Mouse (Mus musculus) G1E-ER4 (cell line): Measurements from ENCODE around the gene Xbp1. TPM values are rescaled to one million over a fixed set of nuclear protein-coding genes. Genes with fewer than 3 reads are reported as not detected.
A peak's percentile ranks its signal among the peaks of the same experiment; 100 is the strongest.

Source experiments
- GATA1 ChIP-seq: IDR thresholded peaks from one replicate; pipeline ENCODE4 v1.8.0; 2012; ENCODE audit warnings: low read length, inconsistent platforms
- polyA plus RNA-seq: library from polyadenylated mRNA; stranded (reverse); fragments of >175 nt; gene quantifications from 2 replicates; pipeline ENCODE4 v1.2.3, GENCODE M21; 2012

Gene Xbp1
- polyA plus RNA-seq, 1 experiment: 35.3 TPM

DNA sequence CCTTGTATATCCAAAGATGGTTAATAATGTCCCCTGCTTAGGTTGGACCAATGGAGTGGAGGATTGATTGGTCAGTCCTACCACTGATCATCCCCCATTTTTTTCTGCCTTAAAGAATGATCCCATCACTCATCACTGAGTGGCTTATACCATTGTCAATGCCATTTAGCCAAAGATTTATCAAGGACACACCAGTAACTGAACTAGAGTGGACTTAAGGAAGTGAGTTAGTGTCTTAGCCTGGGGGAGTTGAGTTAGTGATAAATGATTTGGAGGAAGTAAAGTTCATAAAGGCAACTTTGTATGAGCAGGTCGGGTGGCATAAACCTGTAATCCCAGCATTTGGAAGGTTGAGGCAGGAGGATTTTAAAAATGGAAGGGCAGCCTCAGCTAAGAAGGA lies 22.8 kb downstream of the Xbp1 start:
- no peak for TF ChIP-seq GATA1

GRCm38 (mm10) chr11:5545457-5545856 lies 25.0 kb downstream of the Xbp1 start:
- no peak for TF ChIP-seq GATA1

- no peak for TF ChIP-seq GATA1
These were observed 26.2 kb downstream of the Xbp1 start for GRCm38 (mm10) chr11:5546693-5547092.

DNA sequence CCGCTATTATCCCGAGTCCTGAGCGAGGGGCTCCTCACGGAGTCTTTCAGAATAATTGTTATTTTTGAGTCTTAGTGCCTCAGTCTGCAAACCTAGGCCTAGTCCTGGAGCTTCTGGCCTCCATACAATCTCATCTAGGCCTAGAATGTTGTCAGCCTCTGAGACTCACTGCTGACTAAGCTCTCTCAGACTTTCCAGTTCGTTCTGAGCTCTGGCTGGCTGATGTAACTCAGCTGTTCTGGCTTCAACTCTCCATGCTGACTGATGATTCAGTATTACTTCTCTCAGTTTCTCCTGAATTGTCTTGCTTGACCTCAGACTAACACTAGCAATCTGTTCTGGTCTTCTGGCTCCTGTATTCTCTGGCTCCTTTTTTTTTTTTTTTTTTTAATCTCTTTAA lies 31.0 kb downstream of the Xbp1 start:
- TF ChIP-seq GATA1: no peak

- TF ChIP-seq GATA1: no peak
These were observed 31.5 kb downstream of the Xbp1 start for GRCm38 (mm10) chr11:5551931-5552330.

DNA sequence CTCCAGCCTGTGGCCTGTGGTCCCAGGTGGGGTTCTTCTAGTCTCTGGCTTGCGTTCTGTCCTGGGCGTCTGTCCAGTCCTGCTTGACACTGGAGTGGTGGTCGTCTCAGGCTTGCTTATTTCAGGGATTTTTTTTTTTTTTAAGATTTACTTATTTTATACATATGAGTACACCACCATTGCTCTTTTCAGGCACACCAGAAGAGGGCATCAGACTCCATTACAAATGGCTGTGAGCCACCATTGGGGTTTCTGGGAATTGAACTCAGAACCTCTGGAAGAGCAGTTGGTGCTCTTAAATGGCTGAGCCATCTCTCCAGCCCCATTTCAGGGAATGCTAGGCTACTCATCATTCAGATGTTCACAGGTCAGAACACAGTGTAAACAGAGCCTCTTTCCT lies 39.8 kb downstream of the Xbp1 start:
- TF ChIP-seq GATA1: no peak

GRCm38 (mm10) chr11:5562625-5563268 lies 42.3 kb downstream of the Xbp1 start:
- no peak for TF ChIP-seq GATA1

- no peak for TF ChIP-seq GATA1
These were observed 43.4 kb downstream of the Xbp1 start for GRCm38 (mm10) chr11:5563898-5564297.

GRCm38 (mm10) chr11:5565596-5565995 lies 45.1 kb downstream of the Xbp1 start:
- TF ChIP-seq GATA1: no peak

GRCm38 (mm10) chr11:5566506-5566905 lies 46.0 kb downstream of the Xbp1 start:
- TF ChIP-seq GATA1: no peak

- TF ChIP-seq GATA1: no peak
These were observed 47.2 kb downstream of the Xbp1 start for GRCm38 (mm10) chr11:5567654-5568053.

DNA sequence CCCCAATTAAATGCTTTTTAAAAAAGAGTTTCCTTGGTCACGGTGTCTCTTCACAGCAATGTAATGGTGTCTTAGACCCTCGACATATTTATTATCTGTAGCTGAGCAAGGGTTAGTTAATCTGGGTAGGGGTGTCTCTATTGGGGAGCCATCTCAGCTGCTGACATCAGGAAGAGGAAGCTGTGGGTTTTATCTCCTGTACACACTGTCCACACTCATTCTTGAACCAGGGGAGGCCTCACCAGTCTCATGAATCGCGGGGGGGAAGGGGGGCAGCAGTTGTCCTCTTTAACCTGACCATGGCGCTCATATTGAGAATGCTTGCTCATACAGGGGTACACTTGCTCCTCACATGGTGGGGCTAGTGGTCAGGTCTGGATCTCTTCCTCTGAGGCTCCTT lies 47.6 kb downstream of the Xbp1 start:
- peak; percentile 65 for TF ChIP-seq GATA1

- no peak for TF ChIP-seq GATA1
These were observed 49.0 kb downstream of the Xbp1 start, which contains the start of gene Ankrd36 for GRCm38 (mm10) chr11:5569474-5569873. Gene Ankrd36, plus strand, starts transcription at chr11:5569684.

- no peak for TF ChIP-seq GATA1
These were observed 51.4 kb downstream of the Xbp1 start for GRCm38 (mm10) chr11:5571856-5572255.

- peak; percentile 45 for TF ChIP-seq GATA1
These were observed 53.4 kb downstream of the Xbp1 start for GRCm38 (mm10) chr11:5573821-5574220.

GRCm38 (mm10) chr11:5575046-5575445 lies 54.6 kb downstream of the Xbp1 start:
- TF ChIP-seq GATA1: no peak

Other genes with a start within 250 kb of the Xbp1 start
- 2.2 and 2.3 TPM in 2 replicates for gene Znrf3, start 75.8 kb upstream of the Xbp1 start, polyA plus RNA-seq
- 8.7 and 8.9 TPM in 2 replicates for gene Ccdc117, start 21.5 kb downstream of the Xbp1 start, polyA plus RNA-seq
- gene Ankrd36, start 49.0 kb downstream of the Xbp1 start, polyA plus RNA-seq: 0.10 TPM in 1 of 2 replicates, not detected in the other
- gene Mrps24, start 195.0 kb downstream of the Xbp1 start, polyA plus RNA-seq: 108 and 154 TPM in 2 replicates
- 9.7 and 11.7 TPM in 2 replicates for gene Urgcp, start 241.7 kb downstream of the Xbp1 start, polyA plus RNA-seq